Mouse (Mus musculus) hindbrain, embryonic 11.5 days (tissue): ENCODE measurements around the gene Rtel1. TPM values are rescaled to one million over a fixed set of nuclear protein-coding genes. Genes with fewer than 3 reads are reported as not detected.

Experiments used
- ATAC-seq: fragments of 200-750 bp; cut with Nextera tagmentation; 2 replicates; pipeline ENCODE4 v1.8.0; 2017; ENCODE audit warnings: mild to moderate bottlenecking, moderate TSS enrichment, moderate library complexity; ENCODE audit not compliant: low FRiP score
- DNase-seq: peaks from one replicate; pipeline ENCODE4 v3.0.0-alpha.2; 2015; ENCODE audit warnings: low spot score
- H3K27ac ChIP-seq: fragments of 300-500 bp; sonication (generic); 2 replicates; pipeline ENCODE4 v1.5.1; 2014; ENCODE audit warnings: mild to moderate bottlenecking, low read depth, low read length
- H3K27me3 ChIP-seq: fragments of 300-500 bp; sonication (generic); 2 replicates; pipeline ENCODE4 v1.6.1; 2014; ENCODE audit warnings: mild to moderate bottlenecking, low read length, moderate library complexity, mixed read lengths; ENCODE audit not compliant: control insufficient read depth, insufficient read depth
- H3K36me3 ChIP-seq: fragments of 300-500 bp; sonication (generic); 2 replicates; pipeline ENCODE4 v1.6.1; 2014; ENCODE audit warnings: mild to moderate bottlenecking, low read length, moderate library complexity, mixed read lengths; ENCODE audit not compliant: control insufficient read depth, insufficient read depth
- H3K4me1 ChIP-seq: fragments of 300-500 bp; sonication (generic); replicated peaks from 2 replicates; pipeline ENCODE4 v1.6.1; 2014; ENCODE audit warnings: low read length, mixed read lengths; ENCODE audit not compliant: control insufficient read depth, insufficient read depth
- H3K4me2 ChIP-seq: fragments of 300-500 bp; sonication (generic); replicated peaks from 2 replicates; pipeline ENCODE4 v1.6.1; 2014; ENCODE audit warnings: mild to moderate bottlenecking, low read depth, low read length
- H3K4me3 ChIP-seq: fragments of 300-500 bp; sonication (generic); 2 replicates; pipeline ENCODE4 v1.5.1; 2014; ENCODE audit warnings: low read depth, low read length
- H3K9ac ChIP-seq: fragments of 300-500 bp; sonication (generic); 2 replicates; pipeline ENCODE4 v1.6.1; 2014; ENCODE audit warnings: low read depth, low read length
- H3K9me3 ChIP-seq: fragments of 300-500 bp; sonication (generic); 2 replicates; pipeline ENCODE4 v1.6.1; 2016; ENCODE audit warnings: low read length; ENCODE audit not compliant: control insufficient read depth
- WGBS: fragments of 180-500 bp; shearing (Covaris S2); extraction: QIAGEN DNeasy Blood & Tissue Kit; methylation state at CpG from one replicate; pipeline ENCODE4 v1.1.7; 2014; 5-methylcytosine and 5-hydroxymethylcytosine counted together
- polyA plus RNA-seq: library from polyadenylated mRNA; unstranded; fragments of >200 nt; fragmentation: Nextera tagmentation; extraction: Ambion mirVana; gene quantifications from 2 replicates; pipeline ENCODE4 v1.2.1, GENCODE M21; 2014

Gene Rtel1
- polyA plus RNA-seq, 1 experiment from 2014 or later = 41.6 TPM

DNA sequence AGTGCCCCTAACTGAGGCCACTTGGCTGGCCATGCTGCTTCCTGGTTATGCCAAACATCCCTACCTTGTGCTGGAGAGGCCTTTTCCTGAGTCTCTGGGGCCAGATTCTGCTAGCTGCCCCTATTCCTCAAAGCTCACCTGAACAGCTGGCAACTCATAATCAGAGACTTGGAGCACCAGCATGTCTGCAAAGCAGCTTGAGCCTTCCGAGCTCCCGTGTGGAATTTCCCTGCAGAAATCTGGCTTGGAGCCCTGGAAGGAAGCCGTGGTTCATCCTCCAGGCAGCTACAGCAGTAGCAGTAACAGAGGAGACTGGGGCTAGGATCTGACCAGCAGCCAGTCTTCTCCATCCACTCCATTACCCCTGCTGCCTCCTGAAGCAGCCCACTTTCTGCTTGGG, 66.3 kb downstream of the Rtel1 start:
- Histone ChIP-seq H3K4me3 (no peak overlapping the region), H3K36me3 (peaks cover 2% of the 10 kb centered on the region; the same call in 1 of the 2 replicates), H3K4me1 (no peaks in the 10 kb centered on the region), H3K9me3 (no peaks in the 10 kb centered on the region), H3K9ac (no peak overlapping the region), H3K27me3 (no peaks in the 10 kb centered on the region), H3K27ac (no peak overlapping the region), H3K4me2 (no peak overlapping the region)
- DNase-seq (no peak), ATAC-seq (no peak)
- WGBS = 85% methylated on average over 3 of the region's 3 CpGs

DNA sequence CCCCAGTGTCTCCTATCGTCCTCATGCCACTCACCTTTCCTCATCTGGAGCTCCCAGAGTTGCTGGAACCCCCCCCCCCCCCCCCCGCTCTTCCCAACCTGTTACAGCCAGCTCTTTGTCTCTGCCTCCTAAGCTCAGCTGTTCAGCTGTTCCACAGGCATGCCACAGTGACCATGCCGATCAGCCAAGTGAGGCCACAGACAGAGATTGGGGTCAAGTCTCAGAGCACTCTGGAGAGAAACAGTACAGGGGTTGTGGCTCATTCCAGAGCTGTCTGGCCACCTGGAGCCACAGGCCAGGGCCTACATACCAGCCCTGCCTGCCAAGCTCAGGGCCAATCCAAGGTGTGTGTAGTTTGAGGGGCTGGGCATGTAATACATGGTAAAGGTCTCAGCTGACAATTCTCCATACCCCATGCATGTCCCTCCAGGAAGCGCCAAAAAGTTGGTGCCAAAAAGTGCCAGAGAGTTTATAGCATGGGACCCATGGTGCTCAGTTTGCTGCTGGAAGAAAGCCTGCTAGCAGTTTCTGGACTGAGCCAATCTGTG, 67.2 kb downstream of the Rtel1 start:
- Histone ChIP-seq H3K4me2 (no peak overlapping the region), H3K9ac (no peak overlapping the region), H3K9me3 (no peaks in the 10 kb centered on the region), H3K36me3 (peaks cover 2% of the 10 kb centered on the region; the same call in 1 of the 2 replicates), H3K4me1 (no peaks in the 10 kb centered on the region), H3K4me3 (no peak overlapping the region), H3K27ac (no peak overlapping the region), H3K27me3 (no peaks in the 10 kb centered on the region)
- 70% methylated on average over 4 of the region's 4 CpGs for WGBS
- no peak for DNase-seq
- ATAC-seq = no peak

DNA sequence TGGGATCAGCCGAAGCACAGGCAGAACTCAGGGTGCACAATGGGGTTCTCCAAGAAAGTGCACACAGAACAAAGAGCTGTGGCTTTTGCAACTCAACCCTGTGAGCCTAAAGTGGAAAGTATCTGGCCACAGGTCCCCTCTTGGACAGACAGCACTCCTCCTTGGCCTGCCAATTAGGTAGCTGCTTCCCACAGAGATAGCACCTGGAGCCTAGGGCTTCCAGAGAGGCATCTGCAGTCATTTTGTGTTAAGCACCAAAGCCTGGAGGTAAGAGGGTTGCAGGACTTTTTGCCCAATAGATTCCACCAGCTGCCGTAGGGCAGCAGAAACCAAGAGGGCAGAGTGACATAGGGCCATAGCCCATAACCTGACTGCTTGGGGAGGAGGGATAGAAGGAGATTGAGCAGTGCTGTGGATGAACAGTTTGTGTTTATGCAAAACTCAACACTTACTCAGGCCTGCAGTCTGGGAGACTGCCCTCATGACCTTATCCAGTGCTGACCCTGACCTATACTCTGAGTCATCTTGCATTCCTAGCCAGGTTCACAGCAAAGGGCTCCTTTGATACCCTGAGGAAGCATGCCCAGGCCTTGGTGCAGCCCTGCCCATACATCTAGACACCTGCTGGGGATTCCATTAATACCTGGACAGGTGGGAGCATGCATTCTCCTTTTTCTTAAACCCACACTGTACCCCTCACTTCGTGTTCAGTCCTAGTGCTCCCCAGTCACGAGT, 70.8 kb downstream of the Rtel1 start:
- no peak overlapping the region for H3K9ac ChIP-seq
- no peaks in the 10 kb centered on the region for H3K4me1 ChIP-seq
- 81% methylated on average over 4 of the region's 4 CpGs for WGBS
- ATAC-seq = no peak
- no peak for DNase-seq
- no peak overlapping the region for H3K4me2 ChIP-seq
- H3K9me3 ChIP-seq = no peaks in the 10 kb centered on the region
- no peaks in the 10 kb centered on the region for H3K27me3 ChIP-seq
- no peaks in the 10 kb centered on the region for H3K36me3 ChIP-seq
- no peak overlapping the region for H3K27ac ChIP-seq
- no peak overlapping the region for H3K4me3 ChIP-seq

DNA sequence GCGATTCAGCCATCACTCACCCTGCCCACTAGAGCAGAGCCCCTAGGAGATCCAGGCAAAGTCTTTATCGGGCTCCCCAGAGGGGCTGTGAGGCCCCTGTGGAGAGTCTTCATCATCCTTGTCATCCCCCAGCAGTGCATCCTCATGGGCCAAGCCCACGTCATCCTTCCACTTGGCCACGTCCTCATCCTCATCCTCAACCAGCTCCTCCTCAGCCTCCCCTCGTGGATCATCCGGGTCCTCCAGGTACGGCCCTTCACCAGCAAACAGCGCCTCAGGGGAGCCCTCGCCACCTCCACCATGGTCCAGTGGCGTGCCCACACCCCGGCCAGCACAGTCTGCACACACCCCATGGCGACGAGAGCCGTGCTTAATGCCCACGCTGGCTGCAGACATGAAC, 71.5 kb downstream of the Rtel1 start:
- WGBS = 90% methylated on average over 15 of the region's 15 CpGs
- Histone ChIP-seq H3K36me3 (no peaks in the 10 kb centered on the region), H3K27me3 (no peaks in the 10 kb centered on the region), H3K4me2 (no peak overlapping the region), H3K27ac (no peak overlapping the region), H3K9ac (no peak overlapping the region), H3K9me3 (no peaks in the 10 kb centered on the region), H3K4me3 (no peak overlapping the region), H3K4me1 (no peaks in the 10 kb centered on the region)
- ATAC-seq (no peak), DNase-seq (no peak)

DNA sequence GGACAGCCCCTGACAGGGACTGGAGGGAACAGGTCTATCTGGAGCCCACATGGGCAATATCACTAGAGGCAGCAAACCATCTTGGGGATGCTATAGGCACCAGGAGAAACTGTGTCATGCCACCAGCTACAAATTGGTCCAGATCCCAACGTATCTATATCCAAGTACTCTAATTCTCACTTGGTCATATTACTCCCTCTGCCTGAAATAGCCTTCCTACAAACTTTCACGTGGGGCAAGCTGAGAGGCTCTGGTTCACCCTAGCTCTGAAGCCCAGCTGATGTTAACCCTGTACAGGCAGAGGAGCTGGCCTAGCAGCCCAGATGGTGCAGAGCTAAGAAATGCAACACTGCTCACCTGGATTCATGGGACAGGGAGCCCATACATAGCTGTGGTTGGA, 72.0 kb downstream of the Rtel1 start:
- no peak for ATAC-seq
- no peak for DNase-seq
- Histone ChIP-seq H3K4me3 (no peak overlapping the region), H3K9ac (no peak overlapping the region), H3K27me3 (no peaks in the 10 kb centered on the region), H3K36me3 (no peaks in the 10 kb centered on the region), H3K27ac (no peak overlapping the region), H3K9me3 (no peaks in the 10 kb centered on the region), H3K4me1 (no peaks in the 10 kb centered on the region), H3K4me2 (no peak overlapping the region)
- WGBS = 72% methylated on average over 2 of the region's 2 CpGs

DNA sequence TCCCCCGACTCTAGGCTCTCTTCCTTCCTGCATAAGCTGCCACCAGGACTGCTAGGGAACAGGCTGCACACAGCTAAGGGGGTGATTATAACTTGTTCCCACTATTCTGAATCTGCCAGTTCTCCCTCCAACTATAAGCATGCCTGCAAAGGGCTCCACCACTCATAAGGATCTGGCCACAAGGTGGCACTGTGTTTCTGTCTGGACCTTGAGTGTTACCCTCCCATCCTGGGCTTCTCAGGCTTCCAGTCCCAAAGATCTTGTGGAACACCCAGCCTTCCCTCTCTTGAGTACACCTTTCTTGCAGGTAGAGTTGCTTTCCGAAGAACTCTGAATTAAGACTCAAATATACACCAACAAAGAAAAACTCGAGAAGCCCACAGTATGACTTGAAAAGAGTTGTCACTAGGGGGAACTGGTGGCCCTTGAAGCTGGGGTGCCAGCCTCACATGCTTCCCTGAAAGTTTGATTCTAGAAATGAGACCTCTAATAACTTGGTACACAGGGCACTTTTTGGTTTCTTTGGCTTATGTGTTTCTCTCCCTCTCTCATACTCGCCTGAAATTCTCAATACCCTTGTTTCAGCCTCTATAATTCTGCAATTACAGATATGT, 73.2 kb downstream of the Rtel1 start:
- H3K9ac ChIP-seq = no peak overlapping the region
- ATAC-seq (no peak), DNase-seq (peak; percentile 89)
- 37% methylated on average over 4 of the region's 4 CpGs for WGBS
- no peak overlapping the region for H3K4me3 ChIP-seq
- H3K36me3 ChIP-seq = no peaks in the 10 kb centered on the region
- H3K27ac ChIP-seq = no peak overlapping the region
- H3K4me1 ChIP-seq = no peaks in the 10 kb centered on the region
- H3K27me3 ChIP-seq = no peaks in the 10 kb centered on the region
- no peak overlapping the region for H3K4me2 ChIP-seq
- no peaks in the 10 kb centered on the region for H3K9me3 ChIP-seq

DNA sequence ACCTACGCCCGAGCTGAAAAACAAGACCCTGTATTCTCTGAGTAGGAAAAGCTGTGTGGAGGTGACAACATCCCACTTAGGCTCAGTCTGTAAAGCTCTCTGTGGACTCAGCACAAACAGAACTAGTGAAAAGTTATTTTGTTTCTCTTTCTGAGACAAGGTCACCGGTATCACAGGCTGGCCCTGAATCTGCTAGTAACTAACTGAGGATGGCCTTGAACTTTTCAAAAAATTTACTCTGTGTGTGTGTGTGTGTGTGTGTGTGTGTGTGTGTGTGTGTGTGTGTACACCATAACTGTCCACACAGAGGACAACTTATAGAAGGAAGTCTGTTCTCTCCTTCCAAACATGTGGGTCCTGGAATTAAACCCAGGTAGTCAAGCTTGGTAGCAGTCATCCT, 74.5 kb downstream of the Rtel1 start:
- H3K27me3 ChIP-seq = no peaks in the 10 kb centered on the region
- ATAC-seq (no peak), DNase-seq (no peak)
- no peaks in the 10 kb centered on the region for H3K4me1 ChIP-seq
- no peaks in the 10 kb centered on the region for H3K9me3 ChIP-seq
- H3K36me3 ChIP-seq = no peaks in the 10 kb centered on the region
- WGBS = 96% methylated on average over 3 of the region's 3 CpGs
- H3K9ac ChIP-seq = no peak overlapping the region
- no peak overlapping the region for H3K27ac ChIP-seq
- H3K4me3 ChIP-seq = no peak overlapping the region
- H3K4me2 ChIP-seq = no peak overlapping the region

DNA sequence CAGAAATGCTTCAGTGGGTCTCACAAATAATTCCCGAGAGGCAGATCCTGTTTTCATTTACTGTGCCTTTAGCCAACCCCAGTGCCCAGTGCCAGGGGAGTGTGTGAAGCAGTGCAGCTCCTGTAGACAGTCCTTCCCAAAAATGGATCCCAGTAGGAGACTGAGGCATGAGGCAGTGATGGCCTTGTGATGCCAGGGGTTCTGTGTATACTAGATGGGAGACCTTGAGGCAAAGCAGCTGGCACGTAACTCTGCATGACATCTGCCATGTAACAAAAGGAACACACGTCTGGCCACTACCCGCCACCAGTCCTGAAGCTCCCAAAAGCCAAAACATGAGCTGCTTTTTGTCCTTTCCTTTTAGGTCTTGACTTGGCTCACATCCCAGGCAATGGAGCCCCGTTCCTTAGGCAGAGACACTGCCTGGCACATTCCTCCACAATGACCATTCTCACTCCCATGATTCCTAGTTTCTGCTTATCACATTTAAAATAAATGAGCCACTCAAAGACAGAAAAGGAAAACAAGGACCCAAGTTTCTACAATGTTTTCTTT, 77.7 kb downstream of the Rtel1 start:
- Histone ChIP-seq H3K36me3 (no peaks in the 10 kb centered on the region), H3K4me2 (no peak overlapping the region), H3K9me3 (no peaks in the 10 kb centered on the region), H3K27me3 (no peaks in the 10 kb centered on the region), H3K4me1 (no peaks in the 10 kb centered on the region), H3K4me3 (no peak overlapping the region), H3K9ac (no peak overlapping the region), H3K27ac (no peak overlapping the region)
- no peak for DNase-seq
- 84% methylated on average over 5 of the region's 5 CpGs for WGBS
- no peak for ATAC-seq

DNA sequence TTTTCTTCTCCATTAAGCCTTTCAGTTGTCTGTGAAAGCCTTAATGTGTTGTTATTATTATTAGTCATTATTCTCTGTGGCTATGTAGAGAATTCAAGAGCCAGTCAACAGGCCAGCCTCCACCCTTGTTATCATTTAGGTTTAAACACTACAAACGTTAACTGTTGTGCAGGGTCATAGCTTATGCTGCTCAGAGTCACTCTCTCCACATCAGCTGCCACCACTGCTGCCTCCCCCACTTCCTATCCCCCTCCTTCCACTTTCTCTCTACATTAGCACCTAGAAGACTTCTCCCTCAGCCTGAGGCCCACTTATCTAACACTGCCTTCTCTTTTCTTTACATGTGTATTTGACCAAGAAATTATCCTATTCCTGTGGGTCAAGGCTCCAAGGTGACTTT, 82.0 kb downstream of the Rtel1 start:
- no peaks in the 10 kb centered on the region for H3K4me1 ChIP-seq
- H3K9me3 ChIP-seq = no peaks in the 10 kb centered on the region
- no peak for ATAC-seq
- no peak overlapping the region for H3K27ac ChIP-seq
- H3K4me3 ChIP-seq = no peak overlapping the region
- no peak overlapping the region for H3K9ac ChIP-seq
- WGBS = 30% methylated on average over 1 of the region's 1 CpGs
- no peak for DNase-seq
- no peaks in the 10 kb centered on the region for H3K36me3 ChIP-seq
- no peaks in the 10 kb centered on the region for H3K27me3 ChIP-seq
- H3K4me2 ChIP-seq = no peak overlapping the region
